Mouse (Mus musculus): ENCODE measurements around the gene Zfp239.

DNA sequence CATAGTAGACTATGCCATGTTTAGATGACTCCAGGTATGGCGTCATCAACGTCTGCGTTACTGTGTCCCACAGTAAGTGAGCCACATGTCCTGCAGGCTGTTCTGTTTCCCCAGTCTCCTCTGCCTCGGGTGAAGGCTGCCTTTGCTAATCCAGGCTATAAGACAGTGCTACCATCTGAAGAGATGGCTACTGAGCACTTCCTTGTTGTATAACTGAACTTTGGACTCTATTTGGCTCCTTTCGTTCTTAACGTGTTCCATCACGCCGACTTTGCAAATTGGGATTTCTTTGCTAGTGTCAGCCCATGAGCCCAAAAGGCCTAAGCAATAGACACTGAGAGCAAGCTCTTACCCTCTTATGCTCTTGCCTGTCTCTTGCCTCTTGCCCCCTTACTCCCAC is 6.3 kb downstream of the Zfp239 start:
- no peak for TF ChIP-seq CTCF (IDR thresholded peaks at IDR 0.05; ENCODE audit: low read depth, low read length)
- no peak for TF ChIP-seq POLR2A (IDR thresholded peaks at IDR 0.05; ENCODE audit: extremely low read depth, insufficient read depth, low read length)
